Mouse (Mus musculus) thymus, postnatal 25 days (tissue): Measurements from ENCODE around the gene Polrmt.
A peak's percentile ranks its signal among the peaks of the same experiment; 100 is the strongest.
"Not testable (repeated sequence)": the region's sequence is repeated elsewhere in the genome, so short reads cannot be mapped to it uniquely, and the experiment has no call there.

ENCODE experiments used
- DNase-seq: peaks from one replicate; pipeline ENCODE4 v3.0.0; 2022

Polrmt gene

GRCm38 (mm10) chr10:79706406-79707094 is 39.8 kb downstream of the Polrmt start:
- DNase-seq = no peak

GRCm38 (mm10) chr10:79705951-79706350 is 40.4 kb downstream of the Polrmt start:
- no peak for DNase-seq

GRCm38 (mm10) chr10:79704970-79705360 is 41.4 kb downstream of the Polrmt start:
- no peak for DNase-seq

- DNase-seq = peak; percentile 98
Measured at GRCm38 (mm10) chr10:79704065-79704969, 42.1 kb downstream of the Polrmt start, which contains the start of gene Bsg. TSS of gene Bsg (plus strand) at chr10:79704491.

- DNase-seq = no peak
Measured at GRCm38 (mm10) chr10:79703541-79703940, 42.8 kb downstream of the Polrmt start.

- not testable (repeated sequence) for DNase-seq
Measured at GRCm38 (mm10) chr10:79702970-79703369, 43.4 kb downstream of the Polrmt start.

- DNase-seq = no peak
Measured at GRCm38 (mm10) chr10:79701443-79702129, 44.8 kb downstream of the Polrmt start.

GRCm38 (mm10) chr10:79700676-79701075 is 45.7 kb downstream of the Polrmt start:
- no peak for DNase-seq

- no peak for DNase-seq
Measured at GRCm38 (mm10) chr10:79698459-79698858, 47.9 kb downstream of the Polrmt start.

GRCm38 (mm10) chr10:79697916-79698315 is 48.5 kb downstream of the Polrmt start:
- DNase-seq = no peak

- DNase-seq = no peak
Measured at GRCm38 (mm10) chr10:79696129-79696651, 50.2 kb downstream of the Polrmt start.

- peak; percentile 77 for DNase-seq
Measured at GRCm38 (mm10) chr10:79695231-79696128, 50.9 kb downstream of the Polrmt start.

GRCm38 (mm10) chr10:79694379-79694655 is 52.1 kb downstream of the Polrmt start:
- no peak for DNase-seq

GRCm38 (mm10) chr10:79693580-79694378 is 52.6 kb downstream of the Polrmt start:
- DNase-seq = no peak

GRCm38 (mm10) chr10:79691986-79692548 is 54.3 kb downstream of the Polrmt start:
- DNase-seq = no peak

GRCm38 (mm10) chr10:79689178-79689577 is 57.2 kb downstream of the Polrmt start:
- DNase-seq = no peak

GRCm38 (mm10) chr10:79688720-79689119 is 57.7 kb downstream of the Polrmt start, which contains the start of gene Gzmm:
TSS of gene Gzmm (plus strand) at chr10:79689020.
- DNase-seq = no peak

- DNase-seq = no peak
Measured at GRCm38 (mm10) chr10:79687513-79687912, 58.9 kb downstream of the Polrmt start.

- DNase-seq = no peak
Measured at GRCm38 (mm10) chr10:79686691-79687090, 59.7 kb downstream of the Polrmt start.

- no peak for DNase-seq
Measured at GRCm38 (mm10) chr10:79686219-79686618, 60.2 kb downstream of the Polrmt start.
